Mouse (Mus musculus) lung, adult 2 months (tissue): ENCODE measurements at regions not wholly inside any gene's neighbourhood (a gene's known extent, or its start where the extent isn't known, plus 50 kb on each side); places are given as distances from the start of the nearest gene placed in this dataset.
A peak's percentile ranks its signal among the peaks of the same experiment; 100 is the strongest.

Source experiments
- DNase-seq: peaks from one replicate; pipeline ENCODE4 v3.0.0; 2022
- H3K4me1 ChIP-seq: fragments of 200-500 bp; 2 replicates; pipeline ENCODE4 v1.6.1; 2011; ENCODE audit warnings: low read length; ENCODE audit not compliant: control insufficient read depth, insufficient read depth
- H3K4me3 ChIP-seq: fragments of 200-500 bp; replicated peaks from 2 replicates; pipeline ENCODE3; 2011; ENCODE audit warnings: low read depth, mild to moderate bottlenecking, control low read depth, low read length; ENCODE audit errors: extremely low read depth
- CTCF ChIP-seq: fragments of 200-500 bp; IDR thresholded peaks from 2 replicates; pipeline ENCODE4 v1.5.1; 2011; ENCODE audit warnings: mild to moderate bottlenecking, low read length, control low read depth; ENCODE audit not compliant: insufficient read depth
- POLR2A ChIP-seq: fragments of 200-500 bp; IDR thresholded peaks from 2 replicates; pipeline ENCODE4 v1.6.1; 2011; ENCODE audit warnings: low read depth, mild to moderate bottlenecking, control low read depth, low read length, borderline replicate concordance; ENCODE audit errors: extremely low read depth
- WGBS: fragments of 180-500 bp; shearing (Covaris S2); methylation state at CpG from one replicate; pipeline ENCODE4 v1.1.7; 2018; 5-methylcytosine and 5-hydroxymethylcytosine counted together

DNA sequence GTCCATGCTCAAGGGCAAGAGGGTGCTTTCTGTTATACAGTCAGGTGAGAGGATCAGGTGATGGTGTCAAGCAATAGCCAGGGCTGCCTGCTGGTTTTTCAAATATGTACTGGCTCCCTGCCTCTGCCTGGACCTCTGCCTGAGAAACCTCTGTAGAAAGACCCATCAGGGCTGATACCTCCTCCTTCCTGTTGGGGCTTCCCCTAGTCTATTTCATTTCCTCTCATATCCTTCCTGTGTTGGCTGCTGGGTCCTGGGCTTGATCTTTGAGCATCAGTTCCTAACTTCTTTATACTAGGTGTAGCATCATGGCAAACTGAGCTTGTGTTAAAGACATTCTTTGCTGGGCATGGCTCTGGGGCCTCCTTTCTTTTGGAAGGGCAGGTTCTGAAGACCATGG lies 89.5 kb downstream of the Tmem38b start:
- TF ChIP-seq CTCF: no peak
- TF ChIP-seq POLR2A: no peak
- DNase-seq: no peak
- H3K4me3 ChIP-seq: no peak overlapping the region
- no peaks in the 10 kb centered on the region for H3K4me1 ChIP-seq

DNA sequence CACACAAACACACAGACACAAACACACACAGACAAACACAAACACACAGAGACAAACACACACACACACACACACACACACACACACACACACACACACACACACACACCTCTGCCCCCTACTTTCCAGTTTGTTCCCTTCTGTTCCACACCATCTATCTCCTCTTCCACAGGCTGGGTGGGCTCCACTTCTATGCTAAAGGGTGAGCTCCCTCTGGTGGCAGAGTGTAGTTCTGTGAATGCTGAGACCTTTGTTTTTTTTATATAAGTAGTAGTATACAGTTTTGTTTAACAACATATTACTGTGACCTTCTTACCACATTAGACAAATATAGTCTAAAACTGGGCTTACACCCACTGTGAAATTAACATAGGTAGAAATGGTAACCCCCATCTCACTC lies 93.3 kb downstream of the Tmem38b start:
- TF ChIP-seq POLR2A (no peak), CTCF (peak; percentile 43)
- DNase-seq: peak; percentile 14
- H3K4me3 ChIP-seq: no peak overlapping the region
- no peaks in the 10 kb centered on the region for H3K4me1 ChIP-seq

DNA sequence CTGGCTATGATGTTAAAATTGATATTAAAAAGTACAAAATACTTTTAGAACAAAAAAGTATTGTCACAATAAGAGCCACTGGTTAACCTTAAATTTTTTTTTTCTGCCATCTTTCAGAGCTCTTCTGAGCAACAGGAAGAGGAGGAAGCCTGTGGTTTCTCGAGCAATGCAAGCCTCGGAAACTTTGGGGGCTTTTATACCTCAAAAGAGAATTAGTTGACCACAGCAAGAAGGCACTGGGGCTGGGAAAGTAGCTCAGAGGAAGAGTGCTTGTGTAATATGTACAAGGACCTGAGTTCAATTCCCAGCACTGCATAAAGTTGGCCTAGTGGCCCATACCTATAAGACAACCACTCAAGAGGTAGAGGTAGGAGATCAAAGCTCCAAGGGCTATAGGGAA lies 94.7 kb downstream of the Tmem38b start:
- TF ChIP-seq CTCF: no peak
- no peak for TF ChIP-seq POLR2A
- WGBS: 65% methylated on average over 2 of the region's 2 CpGs
- Histone ChIP-seq H3K4me1 (no peaks in the 10 kb centered on the region), H3K4me3 (no peak overlapping the region)
- no peak for DNase-seq

DNA sequence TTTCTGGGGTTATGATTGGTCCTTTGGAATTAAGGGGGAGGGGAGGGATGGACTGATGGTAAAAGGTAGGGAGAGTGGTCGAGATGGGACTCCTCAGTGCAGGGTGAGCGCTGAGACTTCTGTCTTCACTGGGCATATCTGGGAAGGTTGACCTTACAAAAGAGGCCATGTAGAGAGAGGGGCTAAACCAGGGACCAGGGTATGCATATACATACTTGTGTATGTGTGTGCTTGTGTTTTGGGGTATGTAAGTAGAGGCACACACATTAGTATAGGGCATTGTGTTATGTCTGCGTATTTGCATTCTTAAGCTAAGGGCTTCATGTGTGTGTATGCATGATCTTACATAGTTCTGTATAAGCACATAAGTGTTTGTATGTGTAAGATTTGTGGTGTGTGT lies 105.2 kb downstream of the Tmem38b start:
- TF ChIP-seq CTCF: no peak
- no peak for TF ChIP-seq POLR2A
- Histone ChIP-seq H3K4me1 (no peaks in the 10 kb centered on the region; the same call in 1 of the 2 replicates), H3K4me3 (no peak overlapping the region)
- DNase-seq: no peak
- 86% methylated on average over 3 of the region's 3 CpGs for WGBS

DNA sequence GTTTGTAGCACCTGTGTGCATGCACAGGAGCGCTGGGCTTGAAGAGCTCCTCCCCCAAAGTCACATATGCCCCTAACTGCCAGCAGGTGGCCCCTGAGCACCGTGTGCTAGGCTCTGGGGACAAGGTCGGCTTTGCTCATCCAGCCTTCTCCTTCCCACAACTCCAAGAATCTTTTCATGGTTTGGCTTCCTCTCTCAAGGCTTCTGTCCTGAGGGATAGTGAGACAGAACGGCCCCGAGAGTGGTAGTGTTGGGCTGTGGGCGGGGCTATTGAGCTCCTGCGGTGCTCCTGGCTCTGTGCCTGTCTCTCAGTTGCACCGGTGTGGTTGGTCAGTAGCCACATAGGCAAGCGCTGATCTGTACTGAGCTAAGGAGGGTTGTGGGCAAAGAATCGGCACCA lies 105.7 kb downstream of the Tmem38b start:
- no peak overlapping the region for H3K4me3 ChIP-seq
- no peaks in the 10 kb centered on the region; the same call in 1 of the 2 replicates for H3K4me1 ChIP-seq
- WGBS: 7% methylated on average over 10 of the region's 10 CpGs
- TF ChIP-seq CTCF: peak; percentile 87
- TF ChIP-seq POLR2A: no peak
- peak; percentile 22 for DNase-seq

DNA sequence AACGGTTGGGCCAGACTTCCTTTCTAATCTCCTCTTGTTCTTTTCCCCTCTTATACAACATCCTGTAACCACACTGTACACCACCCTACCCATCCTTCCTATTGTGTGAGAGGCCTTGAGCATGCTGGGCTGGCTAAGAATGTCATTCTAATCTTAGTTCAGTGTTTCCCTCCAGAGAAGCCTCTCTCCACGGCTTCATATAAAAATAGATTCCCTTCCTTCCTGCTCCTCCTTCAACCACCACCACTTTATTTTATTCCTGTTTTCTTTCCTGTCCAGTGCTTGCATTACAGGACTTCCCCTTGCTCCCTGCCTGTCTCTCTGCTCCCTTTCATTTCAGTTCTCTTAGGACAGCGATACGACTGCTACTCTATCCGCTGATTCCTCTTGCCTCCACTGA lies 109.5 kb downstream of the Tmem38b start:
- H3K4me1 ChIP-seq: no peaks in the 10 kb centered on the region; the same call in 1 of the 2 replicates
- no peak overlapping the region for H3K4me3 ChIP-seq
- 27% methylated on average over 5 of the region's 5 CpGs for WGBS
- TF ChIP-seq POLR2A: no peak
- no peak for TF ChIP-seq CTCF
- no peak for DNase-seq

DNA sequence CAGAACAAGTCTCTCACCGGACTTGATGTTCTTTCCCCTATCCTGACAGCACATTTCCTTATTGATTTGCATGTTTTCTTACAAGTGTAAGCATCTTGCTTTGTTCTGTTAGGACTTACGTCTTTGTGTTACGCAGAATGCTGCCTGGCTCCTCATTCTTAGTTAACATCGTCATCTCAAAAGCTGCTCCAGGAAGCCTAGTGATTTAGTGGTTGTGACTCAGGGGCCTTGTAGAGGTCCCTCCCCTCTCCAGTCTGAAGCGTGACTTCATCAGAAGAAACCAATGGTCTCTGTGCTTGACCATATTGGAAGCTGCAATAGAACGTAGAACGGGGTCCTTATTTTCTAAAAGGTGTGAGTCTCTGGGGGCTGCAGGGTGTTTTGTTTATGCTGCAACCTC lies 122.9 kb downstream of the Tmem38b start:
- no peak for TF ChIP-seq POLR2A
- DNase-seq: no peak
- H3K4me1 ChIP-seq: peaks cover 3% of the 10 kb centered on the region; the same call in 1 of the 2 replicates
- WGBS: 75% methylated on average over 7 of the region's 7 CpGs
- H3K4me3 ChIP-seq: no peak overlapping the region

DNA sequence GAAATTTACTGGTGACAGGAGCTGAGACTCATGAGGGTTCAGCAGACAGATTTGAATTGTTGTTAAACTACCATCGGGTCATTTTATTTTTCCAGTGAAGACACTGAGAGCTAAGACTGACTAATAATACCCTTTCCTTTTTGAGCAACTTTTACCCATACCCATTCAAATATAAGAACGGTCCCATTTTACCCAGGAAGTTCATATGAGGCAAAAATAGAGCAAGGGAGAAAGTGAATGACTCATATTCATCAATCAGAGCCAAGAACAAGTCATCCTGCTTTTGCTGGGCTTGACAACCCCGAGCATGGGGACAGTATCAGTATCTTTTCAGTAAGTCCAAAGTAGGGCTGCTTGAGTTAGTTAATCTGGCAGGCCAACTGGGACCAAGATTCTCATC lies 123.3 kb downstream of the Tmem38b start:
- 62% methylated on average over 3 of the region's 3 CpGs for WGBS

DNA sequence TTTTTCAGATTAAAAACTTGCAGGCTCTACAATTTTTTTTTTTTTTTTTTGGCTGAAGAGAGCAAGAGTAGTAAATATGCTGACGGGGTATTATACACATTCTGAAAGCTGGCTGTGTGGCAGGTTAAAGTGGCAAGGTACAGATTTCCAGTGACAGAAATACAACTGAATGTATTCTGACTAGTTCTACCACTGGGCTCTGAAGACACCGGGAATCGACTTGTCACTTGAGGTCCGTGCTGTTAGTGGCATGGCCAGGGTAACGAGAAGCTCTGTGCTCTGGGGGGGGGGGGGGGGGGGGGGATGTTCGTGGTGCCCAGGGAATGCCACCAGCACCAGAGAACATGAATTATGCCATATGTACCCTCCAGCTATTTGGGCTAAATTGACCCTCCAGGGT lies 124.7 kb downstream of the Tmem38b start:
- no peak for DNase-seq
- TF ChIP-seq CTCF (no peak), POLR2A (no peak)
- peaks cover 3% of the 10 kb centered on the region; the same call in 1 of the 2 replicates for H3K4me1 ChIP-seq
- no peak overlapping the region for H3K4me3 ChIP-seq
- WGBS: 63% methylated on average over 6 of the region's 6 CpGs

More for the DNA sequence above, 123.3 kb downstream of the Tmem38b start:
- TF ChIP-seq POLR2A (no peak), CTCF (no peak)
- Histone ChIP-seq H3K4me3 (no peak overlapping the region), H3K4me1 (peaks cover 3% of the 10 kb centered on the region; the same call in 1 of the 2 replicates)
- no peak for DNase-seq

DNA sequence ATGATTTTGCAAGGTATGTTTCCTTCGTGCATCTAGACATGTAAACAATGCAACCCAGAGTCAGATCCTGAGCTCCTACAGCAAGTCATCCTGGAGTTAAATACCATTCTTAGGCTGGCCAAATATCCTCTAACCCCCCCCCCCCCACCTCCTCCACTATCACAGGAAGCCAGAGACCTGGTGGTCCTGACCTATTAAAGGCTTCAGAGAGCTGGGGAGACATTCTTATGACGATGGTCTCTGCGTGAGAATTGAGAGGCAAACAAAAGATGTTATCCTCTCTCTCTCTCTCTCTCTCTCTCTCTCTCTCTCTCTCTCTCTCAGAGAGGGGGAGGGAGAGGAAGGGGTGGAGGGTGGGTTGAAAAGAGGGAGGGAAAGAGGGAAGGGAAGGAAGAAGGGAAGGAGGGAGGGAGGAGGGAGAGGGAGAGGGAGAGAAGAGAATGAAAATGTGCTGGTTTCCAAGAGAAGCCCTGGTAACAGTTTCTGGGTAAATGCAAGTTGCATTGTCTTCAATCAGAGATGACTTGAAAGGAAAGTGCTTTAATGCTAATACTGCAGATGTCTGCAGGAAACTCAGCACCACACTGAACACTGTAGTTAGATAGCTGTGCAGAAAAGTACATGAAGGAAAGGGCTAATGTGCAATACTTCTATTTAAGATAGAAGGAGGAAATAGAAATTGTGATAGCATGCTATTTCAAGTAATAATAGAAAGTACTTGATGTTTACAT lies 125.3 kb downstream of the Tmem38b start:
- TF ChIP-seq CTCF: no peak
- no peak for TF ChIP-seq POLR2A
- WGBS: 30% methylated on average over 3 of the region's 3 CpGs
- no peak for DNase-seq

More for the DNA sequence above, 125.3 kb downstream of the Tmem38b start:
- Histone ChIP-seq H3K4me1 (peaks cover 3% of the 10 kb centered on the region; the same call in 1 of the 2 replicates), H3K4me3 (no peak overlapping the region)
